Mouse (Mus musculus) cortical plate, adult 2 months (tissue): Measurements from ENCODE around the gene Faxc.

Experiments used
- CTCF ChIP-seq: fragments of 200-500 bp; IDR thresholded peaks from 2 replicates; pipeline ENCODE4 v1.5.1; 2011; ENCODE audit warnings: mild to moderate bottlenecking, control low read depth, low read length; ENCODE audit not compliant: insufficient read depth; ENCODE audit errors: extremely low read depth
- POLR2A ChIP-seq: fragments of 200-500 bp; IDR thresholded peaks from 2 replicates; pipeline ENCODE4 v1.6.1; 2011; ENCODE audit warnings: mild to moderate bottlenecking, low read length, control low read depth; ENCODE audit not compliant: insufficient read depth; ENCODE audit errors: extremely low read depth

DNA sequence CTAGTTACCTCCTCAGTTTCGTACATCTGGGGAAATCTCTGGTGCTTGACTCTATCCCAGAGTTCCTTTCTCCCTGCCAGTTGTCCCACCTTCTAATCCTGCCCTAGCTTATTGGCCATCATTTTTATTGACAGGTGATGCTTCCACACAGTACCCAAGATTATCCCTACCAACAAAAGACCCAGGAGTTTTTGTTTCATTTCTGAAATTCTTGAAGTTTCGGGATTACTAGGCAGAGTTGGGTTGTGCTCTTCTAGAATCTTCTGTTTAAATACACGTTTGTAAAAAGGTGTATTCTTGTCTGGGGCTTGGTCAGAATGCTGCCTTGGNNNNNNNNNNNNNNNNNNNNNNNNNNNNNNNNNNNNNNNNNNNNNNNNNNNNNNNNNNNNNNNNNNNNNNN is 13.5 kb downstream of the Faxc start:
- TF ChIP-seq CTCF = no peak
- TF ChIP-seq POLR2A = no peak
